Mouse (Mus musculus) fat pad, adult 2 months (tissue): ENCODE data around the gene Dnmt3b.

Experiments
- DNase-seq: peaks from one replicate; pipeline ENCODE4 v3.0.0-alpha.2; 2011; ENCODE audit warnings: low read depth, low spot score; ENCODE audit errors: extremely low read depth

Gene Dnmt3b

GRCm38 (mm10) chr2:153649298-153650013, at the start of gene Dnmt3b:
Gene Dnmt3b, plus strand, starts transcription at chr2:153649450.
- no peak for DNase-seq

GRCm38 (mm10) chr2:153600021-153600666, 49.1 kb upstream of the Dnmt3b start:
- no peak for DNase-seq

- no peak for DNase-seq
Observed at GRCm38 (mm10) chr2:153600667-153601648, 48.3 kb upstream of the Dnmt3b start.

- no peak for DNase-seq
Observed at GRCm38 (mm10) chr2:153603724-153604123, 45.5 kb upstream of the Dnmt3b start.

GRCm38 (mm10) chr2:153606421-153606820, 42.8 kb upstream of the Dnmt3b start:
- DNase-seq = no peak

GRCm38 (mm10) chr2:153607870-153608515, 41.3 kb upstream of the Dnmt3b start:
- DNase-seq = peak; percentile 87

GRCm38 (mm10) chr2:153609058-153609457, 40.2 kb upstream of the Dnmt3b start:
- DNase-seq = no peak

- peak; percentile 55 for DNase-seq
Observed at GRCm38 (mm10) chr2:153609548-153609947, 39.7 kb upstream of the Dnmt3b start.

- no peak for DNase-seq
Observed at GRCm38 (mm10) chr2:153610426-153611240, 38.6 kb upstream of the Dnmt3b start.

GRCm38 (mm10) chr2:153611241-153611630, 38.0 kb upstream of the Dnmt3b start:
- no peak for DNase-seq

GRCm38 (mm10) chr2:153611743-153612142, 37.5 kb upstream of the Dnmt3b start:
- no peak for DNase-seq

- DNase-seq = no peak
Observed at GRCm38 (mm10) chr2:153612594-153613281, 36.5 kb upstream of the Dnmt3b start.

GRCm38 (mm10) chr2:153616893-153617292, 32.4 kb upstream of the Dnmt3b start:
- DNase-seq = no peak

- no peak for DNase-seq
Observed at GRCm38 (mm10) chr2:153618439-153618838, 30.8 kb upstream of the Dnmt3b start.

GRCm38 (mm10) chr2:153618889-153619288, 30.4 kb upstream of the Dnmt3b start:
- DNase-seq = no peak

GRCm38 (mm10) chr2:153622449-153622848, 26.8 kb upstream of the Dnmt3b start:
- DNase-seq = no peak

GRCm38 (mm10) chr2:153630950-153631349, 18.3 kb upstream of the Dnmt3b start:
- DNase-seq = no peak

- no peak for DNase-seq
Observed at GRCm38 (mm10) chr2:153631976-153632870, 17.0 kb upstream of the Dnmt3b start, which contains the start of gene Commd7. Gene Commd7, minus strand, starts transcription at chr2:153632781.
